Mouse (Mus musculus) embryonic facial prominence, embryonic 11.5 days (tissue): ENCODE data around the gene Hist2h4. TPM values are rescaled to one million over a fixed set of nuclear protein-coding genes. Genes with fewer than 3 reads are reported as not detected.

ENCODE experiments used
- ATAC-seq: fragments of 200-750 bp; cut with Nextera tagmentation; replicated peaks from 2 replicates; pipeline ENCODE4 v1.8.0; 2017; ENCODE audit warnings: low read depth; ENCODE audit not compliant: insufficient number of reproducible peaks, low FRiP score, low TSS enrichment
- DNase-seq: peaks from one replicate; pipeline ENCODE4 v3.0.0-alpha.2; 2015; ENCODE audit warnings: low spot score
- H3K27ac ChIP-seq: fragments of 300-500 bp; sonication (generic); replicated peaks from 2 replicates; pipeline ENCODE4 v1.5.1; 2014; ENCODE audit warnings: mild to moderate bottlenecking, low read depth, low read length, control low read depth
- H3K27me3 ChIP-seq: fragments of 300-500 bp; sonication (generic); 2 replicates; pipeline ENCODE4 v1.6.1; 2014; ENCODE audit warnings: mild to moderate bottlenecking, low read length, moderate library complexity, mixed read lengths; ENCODE audit not compliant: control insufficient read depth, insufficient read depth
- H3K36me3 ChIP-seq: fragments of 300-500 bp; sonication (generic); replicated peaks from 2 replicates; pipeline ENCODE4 v1.6.1; 2014; ENCODE audit warnings: low read depth, mild to moderate bottlenecking, low read length, moderate library complexity, mixed read lengths; ENCODE audit not compliant: control insufficient read depth, insufficient read depth
- H3K4me1 ChIP-seq: fragments of 300-500 bp; sonication (generic); 2 replicates; pipeline ENCODE4 v1.6.1; 2014; ENCODE audit warnings: low read length, mixed read lengths; ENCODE audit not compliant: control insufficient read depth, insufficient read depth
- H3K4me2 ChIP-seq: fragments of 300-500 bp; sonication (generic); 2 replicates; pipeline ENCODE4 v1.6.1; 2014; ENCODE audit warnings: low read depth, mild to moderate bottlenecking, control low read depth, low read length, moderate library complexity
- H3K4me3 ChIP-seq: fragments of 300-500 bp; sonication (generic); 2 replicates; pipeline ENCODE4 v1.5.1; 2014; ENCODE audit warnings: low read depth, low read length, control low read depth
- H3K9ac ChIP-seq: fragments of 300-500 bp; sonication (generic); replicated peaks from 2 replicates; pipeline ENCODE4 v1.6.1; 2014; ENCODE audit warnings: mild to moderate bottlenecking, control low read depth, low read length
- H3K9me3 ChIP-seq: fragments of 300-500 bp; sonication (generic); replicated peaks from 2 replicates; pipeline ENCODE4 v1.6.1; 2016; ENCODE audit warnings: mild to moderate bottlenecking, low read length, inconsistent platforms, mixed read lengths; ENCODE audit not compliant: control insufficient read depth
- WGBS: fragments of 180-500 bp; shearing (Covaris S2); extraction: QIAGEN DNeasy Blood & Tissue Kit; methylation state at CpG from one replicate; pipeline ENCODE4 v1.1.7; 2014; 5-methylcytosine and 5-hydroxymethylcytosine counted together
- polyA plus RNA-seq: library from polyadenylated mRNA; unstranded; fragments of >200 nt; fragmentation: Nextera tagmentation; extraction: Ambion mirVana; gene quantifications from 2 replicates; pipeline ENCODE4 v1.2.1, GENCODE M21; 2014

The Hist2h4 gene
- polyA plus RNA-seq: 4.4 TPM in 2 replicates

DNA sequence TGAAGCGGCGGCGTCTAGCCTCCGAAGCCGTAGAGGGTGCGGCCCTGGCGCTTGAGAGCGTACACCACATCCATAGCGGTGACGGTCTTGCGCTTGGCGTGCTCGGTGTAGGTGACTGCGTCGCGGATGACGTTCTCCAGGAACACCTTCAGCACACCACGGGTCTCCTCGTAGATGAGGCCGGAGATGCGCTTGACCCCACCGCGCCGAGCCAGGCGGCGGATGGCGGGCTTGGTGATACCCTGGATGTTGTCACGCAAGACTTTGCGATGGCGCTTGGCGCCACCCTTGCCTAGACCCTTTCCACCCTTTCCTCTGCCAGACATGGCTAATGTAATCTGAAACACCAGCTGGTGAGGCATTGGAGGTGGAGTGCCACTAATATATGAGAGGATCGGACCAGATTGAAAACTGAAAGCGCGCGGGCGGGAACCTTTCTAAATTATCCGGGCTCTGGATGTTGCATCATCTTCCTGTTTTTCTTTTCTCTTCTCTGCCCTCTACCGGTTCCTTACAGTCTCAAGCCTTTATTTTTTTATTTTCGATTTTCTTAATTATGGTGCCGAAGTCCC, at the start of gene Hist2h4:
Gene Hist2h4, minus strand, starts transcription at position 333 of the 572 bp plus-strand sequence.
- no peaks in the 10 kb centered on the region; the same call in 1 of the 2 replicates for H3K4me1 ChIP-seq
- no peaks in the 10 kb centered on the region for H3K27me3 ChIP-seq
- peak within 1 kb of the TSS; percentile 55 for H3K4me3 ChIP-seq
- H3K27ac ChIP-seq: peak within 1 kb of the TSS; percentile 98
- H3K9ac ChIP-seq: peak within 1 kb of the TSS; percentile 80
- H3K9me3 ChIP-seq: no peaks in the 10 kb centered on the region
- H3K36me3 ChIP-seq: no peaks in the 10 kb centered on the region
- whole genome bisulfite sequencing: 1% methylated on average over 40 of the region's 40 CpGs
- peak; percentile 84 for ATAC-seq
- peak; percentile 98 for DNase-seq
- H3K4me2 ChIP-seq: peak within 1 kb of the TSS; percentile 89

DNA sequence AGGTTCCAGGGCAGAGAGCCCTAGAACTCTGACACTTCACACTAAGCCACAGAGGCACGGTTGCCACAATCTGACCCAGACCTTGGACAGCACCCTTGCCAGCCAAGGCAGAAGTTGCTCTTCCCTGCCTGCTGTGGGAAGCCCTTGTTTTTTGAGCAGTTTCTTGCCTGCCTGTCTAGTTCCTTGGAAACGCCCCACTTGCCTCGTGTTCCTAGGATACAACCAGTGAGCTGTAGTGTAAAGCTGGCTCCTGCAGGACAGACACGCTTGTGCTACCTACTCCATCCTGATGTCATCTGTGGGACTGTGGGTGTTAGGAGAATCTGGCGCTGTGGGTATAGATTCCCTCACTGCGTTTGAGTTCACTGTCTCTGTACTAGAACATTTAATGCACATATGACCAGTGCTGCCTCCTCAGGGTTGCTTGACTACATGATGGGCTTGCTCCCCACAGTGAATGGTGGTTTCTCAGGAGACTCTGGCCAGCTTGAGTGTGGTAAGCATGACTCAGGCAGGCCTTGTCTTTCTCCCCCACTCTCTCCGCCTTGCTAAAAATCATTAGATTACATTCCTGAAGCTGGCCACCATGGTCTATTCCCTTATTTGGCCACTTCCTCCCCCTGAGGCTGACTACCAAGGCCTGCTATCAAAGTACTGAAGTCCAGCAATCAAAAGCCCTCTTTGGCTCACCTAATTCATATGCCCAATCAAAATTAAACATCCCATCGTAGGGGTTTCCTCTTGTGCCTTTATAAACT, 49.4 kb upstream of the Hist2h4 start:
- H3K36me3 ChIP-seq: no peaks in the 10 kb centered on the region
- H3K27me3 ChIP-seq: no peaks in the 10 kb centered on the region
- whole genome bisulfite sequencing: 70% methylated on average over 8 of the region's 8 CpGs
- H3K9ac ChIP-seq: no peak overlapping the region
- no peak overlapping the region for H3K4me2 ChIP-seq
- H3K4me3 ChIP-seq: no peak overlapping the region
- DNase-seq: peak; percentile 45
- no peak for ATAC-seq
- H3K9me3 ChIP-seq: no peaks in the 10 kb centered on the region
- no peak overlapping the region for H3K27ac ChIP-seq
- H3K4me1 ChIP-seq: no peaks in the 10 kb centered on the region

DNA sequence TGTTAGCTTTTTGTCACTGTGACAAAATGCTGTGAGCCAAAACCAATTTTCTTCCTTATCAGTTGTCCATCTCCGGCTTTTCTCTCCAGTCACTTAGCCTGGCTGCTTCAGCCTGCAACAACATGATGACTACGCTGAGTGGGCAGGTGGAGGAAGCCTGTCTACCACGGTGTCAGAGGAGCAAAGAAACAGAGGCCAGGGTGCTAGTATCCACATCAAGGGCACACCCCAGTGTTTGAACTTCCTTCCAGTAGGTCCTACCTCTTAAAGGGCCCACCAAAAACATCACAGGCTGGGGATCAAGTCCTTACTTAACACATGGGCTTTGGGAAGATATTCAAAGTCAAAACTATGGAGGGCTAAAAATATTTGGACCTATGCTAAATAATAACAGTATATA, 46.3 kb upstream of the Hist2h4 start:
- ATAC-seq (no peak), DNase-seq (no peak)
- Histone ChIP-seq H3K4me1 (no peaks in the 10 kb centered on the region), H3K27ac (no peak overlapping the region), H3K9ac (no peak overlapping the region), H3K9me3 (no peaks in the 10 kb centered on the region), H3K4me2 (no peak overlapping the region), H3K4me3 (no peak overlapping the region), H3K27me3 (no peaks in the 10 kb centered on the region), H3K36me3 (no peaks in the 10 kb centered on the region)
- WGBS: 57% methylated on average over 3 of the region's 3 CpGs

DNA sequence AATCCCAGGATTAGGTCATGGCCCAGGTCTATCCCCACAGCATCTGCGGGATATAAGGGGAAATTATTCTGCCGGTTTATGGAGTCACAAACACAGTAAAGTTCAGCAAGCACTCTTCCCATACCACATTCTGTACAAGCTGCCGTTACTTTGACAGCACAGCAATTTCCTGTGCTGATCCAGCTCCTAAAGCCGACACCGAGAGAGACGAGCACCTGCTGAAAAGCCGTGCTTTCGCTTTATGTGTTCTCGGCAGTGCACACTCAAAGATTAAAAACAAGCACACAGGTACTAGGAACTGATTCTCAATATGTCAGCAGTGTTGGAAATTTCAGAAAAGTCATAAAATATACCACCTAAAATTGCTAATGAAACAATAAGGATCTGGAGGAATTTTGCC, 43.4 kb upstream of the Hist2h4 start:
- no peaks in the 10 kb centered on the region for H3K4me1 ChIP-seq
- no peak overlapping the region for H3K4me3 ChIP-seq
- WGBS: 75% methylated on average over 9 of the region's 9 CpGs
- no peak overlapping the region for H3K4me2 ChIP-seq
- no peaks in the 10 kb centered on the region for H3K36me3 ChIP-seq
- H3K9me3 ChIP-seq: no peaks in the 10 kb centered on the region
- no peak overlapping the region for H3K9ac ChIP-seq
- H3K27ac ChIP-seq: no peak overlapping the region
- ATAC-seq (no peak), DNase-seq (no peak)
- no peaks in the 10 kb centered on the region for H3K27me3 ChIP-seq

DNA sequence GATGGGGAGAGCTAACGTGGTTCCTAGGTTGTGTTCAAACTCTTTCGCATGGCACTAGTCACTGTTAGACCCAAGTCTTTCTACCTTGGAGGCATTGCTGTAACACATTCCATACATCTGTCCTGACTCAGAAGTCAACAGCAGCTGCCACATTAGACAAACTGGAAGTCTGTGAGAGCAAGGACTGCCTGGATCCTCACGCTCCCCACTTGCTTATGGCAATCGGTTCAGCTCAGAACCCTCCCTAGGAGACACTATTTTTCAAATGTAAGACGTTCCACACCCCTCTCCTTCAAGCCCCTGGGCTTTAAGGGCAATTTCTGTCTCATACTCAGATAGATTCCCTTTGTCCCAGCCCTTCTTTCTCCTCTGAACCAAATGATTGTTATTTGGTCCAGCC, 39.0 kb upstream of the Hist2h4 start:
- no peak for DNase-seq
- H3K9me3 ChIP-seq: no peaks in the 10 kb centered on the region
- no peak overlapping the region for H3K4me3 ChIP-seq
- H3K27ac ChIP-seq: no peak overlapping the region
- no peaks in the 10 kb centered on the region for H3K36me3 ChIP-seq
- no peak for ATAC-seq
- 81% methylated on average over 5 of the region's 5 CpGs for WGBS
- no peak overlapping the region for H3K4me2 ChIP-seq
- no peak overlapping the region for H3K9ac ChIP-seq
- no peaks in the 10 kb centered on the region for H3K4me1 ChIP-seq
- H3K27me3 ChIP-seq: no peaks in the 10 kb centered on the region

DNA sequence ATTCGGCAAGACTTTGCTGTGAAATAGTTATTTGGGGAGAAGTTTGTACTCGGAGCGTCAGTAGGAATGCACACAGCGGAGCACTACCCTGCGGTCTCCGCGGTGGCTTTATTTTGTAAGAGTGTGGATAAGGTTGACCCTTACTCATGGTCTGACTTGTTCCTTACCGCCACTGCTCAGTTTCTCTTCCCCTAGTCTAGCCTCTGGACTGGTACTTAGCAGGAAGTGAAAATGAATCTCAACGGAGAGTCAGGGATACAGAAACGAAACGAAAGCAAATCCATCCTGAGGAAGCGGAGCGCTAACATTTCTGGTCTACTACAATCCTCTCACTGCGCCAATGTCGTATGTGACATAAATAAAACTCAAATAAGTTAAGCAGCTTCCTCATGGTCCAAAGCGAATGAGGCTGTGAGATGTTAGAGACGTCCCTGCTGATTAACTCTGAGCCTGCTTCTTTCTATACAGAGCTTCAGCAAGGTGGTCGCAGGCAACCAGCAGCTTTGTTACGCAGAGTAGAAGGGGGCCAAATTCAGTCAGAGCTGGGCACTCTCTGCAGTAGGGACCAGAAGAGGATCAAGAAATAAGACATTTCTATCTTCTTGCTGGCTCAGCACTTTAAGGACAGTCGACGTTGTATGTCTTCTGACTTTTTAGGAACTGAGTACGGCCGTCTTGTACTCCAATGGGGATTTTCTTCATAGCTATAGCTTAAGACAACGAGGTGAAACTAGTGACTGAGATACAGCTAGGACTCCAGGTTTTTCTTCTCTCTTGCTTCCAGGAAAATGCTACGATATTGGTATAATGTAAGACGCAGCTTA, 37.8 kb upstream of the Hist2h4 start:
- DNase-seq: no peak
- Histone ChIP-seq H3K27me3 (no peaks in the 10 kb centered on the region), H3K27ac (no peak overlapping the region), H3K9me3 (no peaks in the 10 kb centered on the region), H3K9ac (no peak overlapping the region), H3K4me3 (no peak overlapping the region), H3K4me1 (no peaks in the 10 kb centered on the region), H3K4me2 (no peak overlapping the region), H3K36me3 (no peaks in the 10 kb centered on the region)
- no peak for ATAC-seq
- WGBS: 73% methylated on average over 26 of the region's 26 CpGs

DNA sequence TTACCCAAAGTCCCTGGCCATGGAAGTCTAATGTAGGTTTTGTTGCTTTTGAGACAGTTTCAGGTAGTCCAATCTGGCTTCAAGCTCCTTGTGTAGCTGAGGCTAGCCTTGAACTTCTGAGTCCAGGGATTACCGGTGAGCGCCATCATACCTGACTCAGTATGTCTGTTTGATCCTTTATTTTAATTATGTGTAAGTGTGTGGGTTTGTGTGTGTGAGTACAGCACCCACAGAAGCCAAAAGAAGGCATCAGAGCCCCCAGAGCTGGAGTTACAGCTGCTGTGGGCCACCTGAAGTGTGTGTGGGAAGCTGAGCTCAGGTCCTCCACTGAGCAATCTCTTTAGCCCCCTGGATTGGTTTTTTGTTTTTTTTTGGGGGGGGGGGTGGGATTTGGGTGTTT, 36.5 kb upstream of the Hist2h4 start:
- no peaks in the 10 kb centered on the region for H3K9me3 ChIP-seq
- ATAC-seq (no peak), DNase-seq (no peak)
- no peak overlapping the region for H3K4me3 ChIP-seq
- no peaks in the 10 kb centered on the region for H3K27me3 ChIP-seq
- H3K4me1 ChIP-seq: no peaks in the 10 kb centered on the region
- no peak overlapping the region for H3K4me2 ChIP-seq
- no peak overlapping the region for H3K27ac ChIP-seq
- no peak overlapping the region for H3K9ac ChIP-seq
- WGBS: 95% methylated on average over 2 of the region's 2 CpGs
- no peaks in the 10 kb centered on the region for H3K36me3 ChIP-seq

DNA sequence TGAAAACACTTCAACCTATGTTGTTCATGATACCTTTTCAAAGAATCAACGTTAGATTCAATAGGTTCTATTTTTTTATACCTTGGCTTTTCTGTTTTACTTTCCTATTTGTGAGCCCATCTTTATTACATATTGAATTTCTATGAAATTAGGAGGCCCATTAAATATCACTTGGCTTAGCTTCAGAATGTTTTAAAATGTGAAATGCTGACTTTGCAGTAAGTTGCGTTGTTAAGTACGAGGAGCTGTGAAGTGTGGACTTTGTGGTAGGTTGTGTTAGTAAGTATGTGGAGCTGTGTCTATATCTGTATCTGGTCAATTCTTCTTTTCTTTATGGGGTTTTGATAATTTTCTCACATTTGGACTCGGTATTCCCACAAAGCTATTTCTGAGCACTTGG, 35.2 kb upstream of the Hist2h4 start:
- Histone ChIP-seq H3K27ac (no peak overlapping the region), H3K4me1 (no peaks in the 10 kb centered on the region), H3K27me3 (no peaks in the 10 kb centered on the region), H3K4me3 (no peak overlapping the region), H3K4me2 (no peak overlapping the region), H3K36me3 (no peaks in the 10 kb centered on the region), H3K9ac (no peak overlapping the region), H3K9me3 (no peaks in the 10 kb centered on the region)
- 89% methylated on average over 4 of the region's 4 CpGs for WGBS
- DNase-seq (no peak), ATAC-seq (no peak)
